Mouse (Mus musculus) bone marrow macrophage, adult 2 months (primary cell): ENCODE results near the gene Mrpl44.

Source experiments
- CTCF ChIP-seq: IDR thresholded peaks from 2 replicates; pipeline ENCODE4 v1.5.1; 2012; ENCODE audit warnings: low read depth, mild to moderate bottlenecking, low read length, moderate library complexity
- POLR2A ChIP-seq: IDR thresholded peaks from 2 replicates; pipeline ENCODE4 v1.6.1; 2012; ENCODE audit warnings: mild to moderate bottlenecking, low read depth, low read length, borderline replicate concordance

GRCm38 (mm10) chr1:79756417-79756816, 19.4 kb upstream of the Mrpl44 start:
- TF ChIP-seq POLR2A (no peak), CTCF (no peak)
